Mouse (Mus musculus) G1E (cell line): ENCODE measurements at regions not wholly inside any gene's neighbourhood (a gene's known extent, or its start where the extent isn't known, plus 50 kb on each side); places are given as distances from the start of the nearest gene placed in this dataset.

Experiments
- CTCF ChIP-seq: IDR thresholded peaks from 2 replicates; pipeline ENCODE4 v1.5.1; 2012; ENCODE audit warnings: low read depth, low read length, inconsistent platforms, mixed read lengths
- GATA1 ChIP-seq: IDR thresholded peaks from 2 replicates; pipeline ENCODE4 v1.6.1; 2012; ENCODE audit warnings: borderline replicate concordance, low read length, inconsistent platforms, mixed read lengths
- GATA2 ChIP-seq: IDR thresholded peaks from 2 replicates; pipeline ENCODE4 v1.6.1; 2012; ENCODE audit warnings: low read depth, low read length, inconsistent platforms, borderline replicate concordance
- TAL1 ChIP-seq: conservative IDR thresholded peaks from 2 replicates; pipeline ENCODE4 v1.6.1; 2012; ENCODE audit warnings: low read depth, low read length, inconsistent platforms, mixed read lengths

GRCm38 (mm10) chr12:70533375-70533935 is 80.6 kb downstream of the Tmx1 start:
- TF ChIP-seq CTCF (no peak), GATA2 (no peak), GATA1 (no peak), TAL1 (no peak)
